Mouse (Mus musculus) retina, postnatal 1 day (tissue): Measurements from ENCODE around the gene Unc13a.
A peak's percentile ranks its signal among the peaks of the same experiment; 100 is the strongest.

Experiments
- DNase-seq: peaks from one replicate; pipeline ENCODE4 v3.0.0-alpha.2; 2012

Gene Unc13a

DNA sequence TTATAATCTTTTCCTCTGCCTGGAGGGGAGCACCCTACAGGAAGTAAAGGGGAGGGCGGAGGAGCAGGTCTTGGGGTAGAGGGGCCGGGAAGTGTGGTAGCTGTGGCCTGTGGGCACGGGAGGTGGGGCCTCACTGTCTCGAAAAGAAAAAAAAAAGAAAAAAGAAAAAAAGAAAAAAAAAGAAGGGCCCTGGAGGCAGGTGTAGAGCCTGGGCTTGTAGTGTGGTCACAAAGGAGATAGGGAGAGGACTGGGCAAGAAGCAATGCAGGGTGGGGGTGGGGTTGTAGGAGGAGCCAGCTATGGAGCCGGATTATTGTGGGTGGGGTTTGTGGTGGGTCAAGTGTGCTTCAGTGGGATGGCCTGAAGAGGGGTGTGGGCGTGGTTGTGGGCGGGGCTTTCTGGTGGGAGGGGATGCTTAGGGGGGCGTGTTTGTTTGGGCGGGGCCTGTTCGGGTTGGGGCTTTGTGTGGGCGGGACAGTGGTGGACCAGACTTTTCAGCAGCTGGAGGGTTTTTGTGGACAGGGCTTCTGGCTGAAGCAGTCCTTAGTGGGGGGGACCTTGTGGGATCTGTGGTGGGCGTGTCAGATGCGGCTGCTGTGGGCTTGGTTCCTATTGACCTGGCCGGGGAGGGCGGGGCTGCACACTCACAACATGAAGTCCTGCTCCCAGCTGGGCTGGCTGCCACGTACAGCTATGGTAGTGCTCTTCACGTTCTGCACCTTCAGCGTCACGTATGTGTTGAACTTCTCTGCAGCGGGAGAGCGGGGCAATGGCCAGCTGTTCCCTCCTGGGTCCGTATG, 6.0 kb downstream of the Unc13a start:
- DNase-seq: peak; percentile 86

DNA sequence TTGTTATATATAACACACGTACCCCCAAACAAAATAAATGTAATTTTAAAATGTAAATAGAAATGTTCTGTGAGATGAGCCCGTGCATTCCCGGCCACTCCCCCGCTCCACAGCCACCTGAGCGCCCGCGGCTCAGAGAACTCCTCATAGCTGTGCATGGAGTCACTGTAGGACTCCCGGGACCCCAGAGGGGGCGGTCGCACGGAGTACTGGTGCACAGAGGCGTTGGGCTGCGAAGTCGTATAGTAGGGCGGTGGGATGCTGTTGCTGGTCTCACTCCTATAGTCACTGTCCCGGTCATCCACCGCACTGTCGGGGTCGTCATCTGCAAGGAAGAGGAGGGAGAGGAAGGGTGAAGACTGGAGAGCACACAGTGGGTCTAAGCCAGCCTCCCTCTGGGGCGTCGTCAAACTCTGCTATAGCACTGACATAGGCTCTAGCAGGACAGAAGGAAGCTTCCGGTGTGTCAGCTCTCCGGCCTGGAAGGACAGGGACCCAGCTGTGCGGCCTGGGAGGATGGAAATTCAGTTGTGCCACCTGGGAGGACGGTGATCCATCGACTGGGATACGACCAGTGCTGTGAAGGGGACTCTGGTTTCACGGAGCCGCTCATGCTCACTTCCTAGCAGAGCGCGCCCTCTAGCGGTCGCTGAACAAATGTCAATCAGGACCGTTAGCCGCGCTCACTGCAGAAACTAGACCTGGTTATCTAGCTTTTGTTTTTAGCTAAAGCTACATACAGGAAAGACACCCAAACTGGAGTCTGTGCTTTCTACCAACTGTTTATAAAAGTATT, 11.0 kb downstream of the Unc13a start:
- peak; percentile 90 for DNase-seq

DNA sequence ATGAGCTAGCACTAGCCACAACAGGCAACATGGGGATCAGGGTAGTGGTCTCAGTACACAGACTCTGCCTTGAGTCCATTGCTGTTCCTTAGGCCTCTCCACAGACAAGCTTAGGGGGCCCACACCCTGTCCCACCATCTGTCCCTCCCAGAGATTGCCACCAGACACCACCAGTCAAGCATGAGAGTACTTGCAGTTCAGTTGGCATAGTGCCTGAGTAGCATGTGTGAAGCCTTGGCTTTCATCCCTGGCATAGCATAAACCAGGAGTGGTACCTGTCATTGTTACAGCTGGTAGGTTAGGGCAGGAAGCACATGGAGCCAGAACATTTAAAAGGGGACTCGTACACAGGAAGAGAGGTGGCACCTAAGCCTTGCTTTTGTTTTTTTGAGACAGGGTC, 11.8 kb downstream of the Unc13a start:
- DNase-seq: peak; percentile 57

DNA sequence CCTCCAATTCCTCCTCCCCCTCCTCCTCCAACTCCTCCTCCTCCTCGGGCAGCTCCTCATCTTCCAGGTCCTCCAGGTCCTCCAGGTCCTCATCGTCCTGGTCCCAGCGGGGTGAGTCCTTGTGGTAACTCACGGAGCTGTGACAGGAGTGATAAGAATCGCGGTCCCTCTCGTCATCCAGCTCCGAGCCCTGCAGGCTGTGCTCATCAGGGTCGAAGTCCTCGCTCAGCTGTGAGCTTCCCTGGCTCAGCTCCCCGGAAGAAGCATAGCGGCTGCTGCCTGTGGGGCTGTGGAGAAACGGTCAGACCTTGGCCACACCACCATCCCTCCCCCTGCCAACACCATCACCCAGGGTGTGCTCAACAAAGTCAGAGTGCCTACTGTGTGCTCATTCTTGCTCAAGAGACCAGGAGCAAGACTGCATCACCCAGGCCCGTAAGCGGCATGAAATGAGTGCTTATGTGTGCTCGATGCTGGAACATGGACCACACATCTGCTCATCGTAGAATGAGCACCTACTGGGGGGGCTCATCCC, 13.0 kb downstream of the Unc13a start:
- peak; percentile 19 for DNase-seq

DNA sequence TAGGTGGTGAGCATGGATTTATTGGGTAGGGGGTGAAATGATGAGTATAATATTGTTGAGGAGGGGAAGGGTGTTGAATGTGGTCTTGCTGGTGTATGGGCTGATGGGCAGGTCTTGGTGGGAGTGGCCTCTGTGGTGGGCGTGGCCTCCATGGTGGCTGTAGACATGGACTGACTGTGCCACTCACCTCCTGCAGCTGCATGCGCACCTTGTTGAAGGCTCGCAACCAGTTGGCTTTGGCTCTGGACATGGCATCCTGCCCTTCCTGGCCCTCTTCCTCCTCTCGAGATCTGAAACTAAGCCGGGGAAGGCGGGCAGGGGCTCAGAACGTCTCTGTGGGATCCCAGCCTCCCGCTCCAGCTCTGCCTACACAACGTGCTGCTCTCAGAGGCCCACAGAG, 13.7 kb downstream of the Unc13a start:
- no peak for DNase-seq

DNA sequence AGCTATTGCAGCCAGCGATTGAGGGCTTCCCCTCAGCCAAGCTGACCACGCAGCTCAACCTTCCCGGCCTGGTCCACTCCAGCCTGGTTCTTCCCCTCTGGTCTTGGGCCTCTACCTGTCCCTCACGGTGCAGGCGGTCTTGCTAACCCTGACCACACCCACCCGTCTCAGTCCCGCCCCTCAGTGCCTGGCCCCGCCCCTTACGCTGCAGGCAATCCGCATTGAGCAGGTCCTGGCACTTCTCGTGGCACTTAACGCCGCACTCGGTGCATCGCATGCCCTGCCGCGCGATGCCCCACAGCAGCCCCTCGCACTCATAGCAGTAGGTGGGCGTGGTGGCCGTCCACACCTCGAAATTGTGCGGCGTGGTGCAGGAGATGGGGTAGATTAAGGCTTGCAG, 17.0 kb downstream of the Unc13a start:
- DNase-seq: peak; percentile 59

DNA sequence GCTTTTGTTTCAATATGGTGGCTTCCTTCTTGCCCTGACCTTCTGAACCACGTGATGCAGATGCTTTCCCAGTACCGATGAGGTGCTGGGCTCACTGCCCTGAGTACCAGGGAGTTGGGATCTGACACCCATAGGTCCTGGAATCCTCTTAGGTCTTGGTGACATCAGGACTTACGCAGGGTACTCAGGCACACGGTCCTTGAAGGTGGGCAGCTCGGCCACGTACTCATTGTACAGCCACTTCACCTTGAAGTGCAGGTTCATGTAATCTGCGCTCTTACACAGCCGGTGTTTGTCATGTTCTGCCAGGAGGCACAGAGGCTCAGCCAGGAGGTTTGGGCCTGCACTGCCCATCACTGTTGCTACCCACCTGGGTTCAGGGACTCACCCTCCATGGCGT, 26.0 kb downstream of the Unc13a start:
- DNase-seq: no peak

DNA sequence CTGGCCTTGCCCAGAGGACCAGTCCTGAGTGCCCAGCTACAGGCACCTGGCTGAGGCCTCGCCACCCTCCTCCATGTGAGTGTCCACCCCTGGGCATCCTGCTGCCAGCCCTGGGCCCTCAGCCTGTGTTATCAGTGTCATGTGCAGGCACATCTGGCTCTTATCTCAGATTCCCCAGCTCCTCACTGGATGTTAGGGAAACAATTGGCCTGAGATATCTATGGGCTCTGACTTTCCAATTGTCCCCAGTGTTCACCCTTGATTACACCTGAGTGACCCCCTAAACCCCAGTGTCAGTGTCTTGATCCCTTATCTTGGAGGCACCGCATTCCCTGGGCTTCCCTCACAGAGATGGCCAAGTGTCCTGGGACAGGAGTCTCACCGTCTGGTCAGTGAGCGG, 32.2 kb downstream of the Unc13a start:
- no peak for DNase-seq

DNA sequence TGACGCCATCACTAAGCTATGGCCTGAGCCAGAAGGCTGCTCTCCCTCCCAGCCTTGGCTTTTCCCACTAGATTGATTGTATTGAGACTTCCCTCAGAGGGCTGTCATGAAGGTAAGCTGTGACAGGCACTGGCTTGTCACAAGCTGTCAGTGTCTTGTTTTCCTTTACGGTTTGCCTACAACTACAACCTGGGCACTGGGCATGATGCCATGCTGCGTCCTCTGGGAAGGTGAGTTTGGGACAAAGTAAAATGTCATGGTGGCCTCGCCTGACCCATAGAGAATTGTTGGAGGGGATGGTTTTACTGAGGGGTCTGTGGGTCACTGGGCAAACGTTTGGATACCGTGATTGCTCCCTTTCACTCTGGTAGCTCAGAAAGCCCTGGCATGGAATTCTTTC, 33.2 kb downstream of the Unc13a start:
- DNase-seq: no peak

DNA sequence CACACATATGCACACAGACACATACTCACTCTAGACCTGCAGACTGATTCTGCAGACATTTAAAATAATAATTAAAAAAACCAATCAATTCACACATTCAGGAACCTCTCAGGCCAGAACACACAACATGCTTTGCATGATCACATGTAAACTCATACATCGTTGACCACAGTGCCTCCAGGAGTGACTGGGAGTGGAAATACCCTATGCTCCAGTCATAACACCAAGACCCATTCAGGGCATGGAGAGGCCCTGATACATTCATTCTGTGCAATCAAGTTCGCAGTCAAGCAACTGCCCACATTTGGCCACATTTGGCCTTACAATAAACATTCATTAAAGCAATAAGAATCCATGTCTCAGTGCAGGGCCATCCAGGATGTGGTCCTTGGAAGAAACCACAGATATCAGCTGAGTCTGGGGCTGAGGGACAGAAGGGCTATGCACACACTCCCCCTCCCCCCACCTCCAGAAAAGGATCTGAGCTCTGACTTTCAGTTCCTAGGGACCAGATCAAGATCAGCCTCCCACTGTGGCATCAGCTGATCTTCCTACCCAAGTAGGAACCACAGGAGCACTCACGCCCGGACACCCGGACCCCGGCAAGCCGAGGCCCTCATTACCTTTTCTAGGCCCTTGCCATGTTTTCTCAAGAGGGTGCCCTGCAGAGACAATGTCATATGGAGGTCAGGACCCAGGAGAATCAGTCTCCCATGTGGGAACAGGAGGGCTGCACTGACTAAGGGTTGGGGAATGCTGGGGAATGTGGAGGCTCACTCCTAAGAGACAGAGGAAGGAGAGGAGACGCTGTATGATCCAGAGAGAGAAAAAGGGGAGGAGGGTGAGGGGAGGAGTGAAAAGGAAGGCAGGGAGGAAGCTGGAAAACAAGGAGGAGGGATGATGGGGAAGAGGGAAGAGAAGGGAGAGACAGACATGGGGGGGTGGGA, 34.1 kb downstream of the Unc13a start:
- DNase-seq: no peak

DNA sequence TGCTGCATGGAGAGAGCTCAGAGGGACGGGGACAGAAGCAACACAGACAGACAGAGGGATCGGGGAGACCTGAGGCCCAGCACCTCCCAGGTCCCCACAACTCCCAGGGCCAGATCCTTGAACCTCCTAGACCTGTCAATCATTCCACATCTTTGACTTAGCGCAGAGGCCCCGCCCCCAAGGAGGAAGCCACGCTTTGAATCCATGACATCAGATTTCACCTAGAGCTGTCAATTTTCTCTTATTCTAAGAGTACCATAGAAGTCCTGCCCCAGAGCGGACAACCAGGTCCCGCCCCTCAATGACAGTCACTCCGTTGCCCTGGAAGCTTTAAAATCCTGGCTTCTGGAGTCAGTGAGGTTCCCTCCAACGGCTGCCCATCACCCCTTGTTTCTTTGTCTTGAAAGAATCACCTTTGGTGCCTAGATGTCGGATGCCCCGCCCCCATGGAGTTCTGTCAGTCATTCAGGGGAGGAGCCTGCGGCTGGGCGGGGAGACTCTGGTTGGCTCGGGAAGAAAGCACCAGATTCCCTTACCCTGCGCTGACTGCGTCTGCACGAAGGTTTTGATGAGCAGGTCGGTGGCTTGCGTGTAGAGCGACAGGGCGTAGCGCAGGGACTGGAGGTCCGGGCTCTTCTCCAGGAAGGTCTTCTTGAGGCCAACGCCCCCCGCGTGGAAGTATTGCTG, 37.4 kb downstream of the Unc13a start:
- peak; percentile 81 for DNase-seq

DNA sequence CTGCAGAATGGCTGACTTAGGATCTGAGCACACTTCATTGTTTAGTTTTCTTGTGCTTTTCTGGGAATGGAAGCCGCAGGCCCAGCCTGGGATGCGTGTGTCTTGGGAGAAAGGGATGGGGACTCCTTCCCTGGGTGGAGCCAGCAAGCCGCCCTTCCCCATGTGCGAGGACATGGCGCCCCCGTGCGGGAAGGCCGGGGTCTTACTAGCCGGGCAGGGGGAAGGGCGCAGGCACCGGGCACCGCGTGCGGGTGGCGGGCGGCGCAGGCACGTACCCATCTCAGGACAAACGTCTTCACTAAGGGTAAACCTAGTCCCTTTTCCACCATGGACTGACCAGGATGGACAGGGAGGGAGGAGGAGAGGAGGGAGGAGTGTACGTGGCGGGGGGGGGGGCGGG, 38.4 kb downstream of the Unc13a start:
- DNase-seq: peak; percentile 49

DNA sequence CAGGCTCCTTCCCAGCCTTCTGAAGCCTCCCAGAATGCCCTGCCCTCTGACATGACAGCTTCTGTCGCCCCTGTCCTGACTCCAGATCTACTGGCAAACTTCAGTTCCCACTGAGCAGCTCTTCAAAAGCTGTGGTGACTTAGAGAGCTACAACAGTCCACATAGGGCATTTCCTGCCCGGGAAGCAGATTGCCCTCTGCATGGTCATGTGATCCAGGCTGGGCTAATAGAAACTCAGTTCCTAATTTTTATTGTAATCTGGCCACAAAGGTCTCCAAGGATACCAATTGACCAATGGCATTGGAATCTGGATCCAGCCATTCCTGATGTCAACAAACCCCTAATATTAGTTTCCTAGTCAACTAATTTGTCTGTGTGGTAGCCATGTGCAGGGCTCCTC, 39.7 kb downstream of the Unc13a start:
- DNase-seq: no peak

DNA sequence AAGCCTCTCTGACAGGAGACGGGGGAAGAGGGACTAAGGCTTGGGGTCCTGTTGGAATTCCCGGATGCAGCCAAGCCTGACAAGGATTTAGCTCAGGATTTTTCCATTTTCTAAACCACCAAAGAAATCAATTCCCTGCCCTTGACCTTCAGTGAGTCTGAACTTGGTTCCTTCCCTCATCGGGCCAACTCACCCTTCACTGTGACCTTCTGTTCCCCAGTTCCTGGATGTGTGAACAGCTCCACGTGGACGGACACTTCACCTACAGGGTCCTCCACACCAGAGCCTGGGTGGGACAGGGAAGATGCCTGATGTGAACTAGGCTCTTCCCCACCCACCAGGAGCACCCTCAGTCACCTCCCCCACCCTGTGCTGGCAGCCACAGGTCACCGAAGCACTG, 40.8 kb downstream of the Unc13a start:
- no peak for DNase-seq

DNA sequence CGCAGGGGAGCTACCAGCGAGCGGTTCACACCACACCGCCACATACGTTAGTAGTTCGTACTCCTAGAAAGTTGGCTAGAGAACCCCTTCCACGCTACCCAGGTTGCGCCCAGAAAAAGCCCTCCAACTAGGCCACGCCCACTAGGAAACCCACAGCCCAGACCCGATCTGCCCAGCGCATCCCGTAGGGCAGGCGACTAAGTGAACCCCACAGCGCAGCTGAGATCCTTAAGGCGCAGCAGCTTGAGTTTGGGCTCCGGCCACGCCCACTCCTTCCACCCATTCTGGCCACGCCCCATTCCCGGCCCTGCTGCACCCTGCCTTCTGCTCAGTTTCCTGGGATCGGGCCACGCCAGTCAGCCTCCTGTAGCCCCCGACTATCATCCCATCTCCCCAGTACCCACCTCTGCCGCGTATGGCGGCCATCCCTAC, 41.8 kb downstream of the Unc13a start:
- peak; percentile 57 for DNase-seq

DNA sequence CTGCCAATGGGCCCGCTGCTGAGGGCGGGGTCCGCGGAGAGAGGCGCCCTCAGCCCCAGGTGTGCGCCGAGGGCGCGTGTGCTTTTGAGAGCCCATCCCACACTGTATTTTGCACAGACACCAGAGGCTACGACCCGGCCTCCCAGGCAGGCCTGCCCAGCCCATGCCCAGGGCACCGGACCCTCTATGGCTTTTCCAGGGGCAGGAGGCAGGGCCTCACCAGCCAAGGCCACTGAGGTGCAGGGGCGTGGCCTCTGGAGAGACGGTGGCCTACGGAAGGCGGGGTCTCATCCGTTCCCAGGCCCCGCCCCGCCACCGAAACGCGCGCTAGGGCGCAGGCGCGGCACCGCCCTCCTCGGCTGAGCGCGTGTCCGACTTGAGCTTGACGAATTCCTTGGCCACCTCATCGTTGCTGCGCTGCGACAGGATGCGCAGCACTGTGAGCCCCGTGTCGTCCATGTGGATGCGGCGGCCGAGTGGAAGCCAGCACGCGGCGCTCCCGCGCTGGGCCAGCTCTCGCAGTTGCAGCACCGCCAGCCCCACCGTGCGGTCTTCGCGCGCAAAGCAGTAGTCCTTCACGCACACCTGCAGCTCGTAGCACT, 42.4 kb downstream of the Unc13a start:
- DNase-seq: peak; percentile 94

DNA sequence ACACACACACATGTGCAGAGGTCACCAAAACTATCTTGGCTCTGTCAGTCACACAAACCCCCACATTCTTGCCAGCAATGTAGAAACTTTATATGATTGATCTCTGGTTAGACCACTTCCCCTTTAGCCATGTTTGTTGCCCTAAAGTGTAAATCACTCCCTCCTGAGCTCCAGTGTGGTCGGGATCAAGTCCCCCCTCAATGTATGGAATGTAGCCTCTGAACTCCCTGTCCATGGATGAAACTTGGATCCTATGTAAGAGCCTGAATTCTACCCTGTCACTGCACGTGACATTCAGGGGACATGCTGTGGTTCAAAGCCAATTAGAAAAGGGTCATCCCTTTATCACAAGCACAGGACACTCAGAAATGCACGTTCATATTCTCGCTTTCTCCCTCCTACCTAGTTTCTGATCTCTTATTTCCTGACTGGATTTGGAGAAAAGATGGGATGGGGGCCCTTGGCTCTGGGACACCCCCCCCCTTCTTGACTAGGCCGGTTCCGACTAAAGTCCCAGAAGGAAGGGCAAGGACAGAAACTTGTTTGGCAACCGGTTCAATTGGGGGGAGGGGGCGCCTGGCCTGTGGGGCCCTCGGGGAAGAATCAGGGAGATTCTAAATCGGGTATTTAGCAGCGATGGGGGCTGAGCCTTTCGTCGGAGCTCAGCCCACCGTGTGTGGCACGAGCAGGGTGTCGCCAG, 43.0 kb downstream of the Unc13a start:
- DNase-seq: no peak

DNA sequence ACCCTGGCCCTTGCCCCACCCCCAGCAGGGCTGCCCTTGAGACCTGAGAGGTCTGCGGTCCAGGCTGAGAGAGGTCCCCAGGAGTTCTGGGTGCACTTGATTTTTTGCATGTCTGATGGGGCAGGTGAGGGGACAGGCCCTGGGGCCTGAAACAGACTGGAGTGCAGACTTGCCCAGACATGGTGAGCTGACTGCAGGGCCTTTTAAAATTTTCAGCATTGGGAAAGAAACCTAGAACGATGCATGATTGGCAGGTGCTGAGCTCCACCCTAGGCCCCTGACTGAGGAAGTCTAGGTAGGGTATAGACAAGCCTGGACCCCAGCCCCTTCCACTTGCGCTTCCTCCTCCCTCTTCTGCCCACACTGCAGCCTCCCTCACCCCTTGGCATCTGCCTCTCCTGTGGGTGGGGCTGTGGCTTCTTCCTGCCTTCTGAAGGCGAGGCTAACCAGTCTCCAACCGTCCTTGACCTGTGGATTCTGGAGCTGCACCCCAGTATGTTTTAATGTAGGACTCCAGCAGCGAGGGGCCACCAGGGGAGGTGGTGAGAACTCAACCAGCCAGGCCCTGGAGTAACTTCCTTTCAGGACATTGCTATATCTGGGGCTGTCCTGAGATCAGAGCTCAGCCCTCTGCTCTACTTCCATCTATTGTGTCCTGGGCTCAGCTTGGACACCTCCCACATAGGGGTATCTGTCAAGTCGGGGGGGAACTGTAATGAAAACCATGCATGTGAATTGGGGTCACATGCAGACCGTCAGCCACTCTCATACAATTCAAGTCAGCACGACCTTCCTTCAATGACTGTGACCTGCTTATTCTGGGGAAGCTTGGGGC, 44.1 kb downstream of the Unc13a start:
- DNase-seq: no peak

DNA sequence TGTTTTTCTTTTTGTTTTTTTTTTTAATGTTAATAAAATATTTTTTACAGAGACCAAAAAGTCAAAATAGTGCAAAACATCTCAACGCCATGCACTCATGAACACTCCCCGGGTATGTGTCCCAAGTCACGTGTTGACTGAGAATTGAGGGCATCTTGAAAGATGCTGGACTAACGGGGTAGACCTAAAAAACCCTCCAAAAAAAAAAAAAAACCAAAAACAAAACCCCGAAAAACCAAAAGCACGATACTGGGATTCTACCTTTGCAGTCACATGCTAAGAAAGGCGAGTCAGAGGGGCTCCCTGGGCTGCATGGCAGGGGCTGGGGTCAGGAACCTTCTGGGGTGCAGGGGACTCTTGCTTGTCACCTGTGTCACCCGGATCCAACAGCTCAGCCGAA, 44.8 kb downstream of the Unc13a start:
- DNase-seq: no peak

DNA sequence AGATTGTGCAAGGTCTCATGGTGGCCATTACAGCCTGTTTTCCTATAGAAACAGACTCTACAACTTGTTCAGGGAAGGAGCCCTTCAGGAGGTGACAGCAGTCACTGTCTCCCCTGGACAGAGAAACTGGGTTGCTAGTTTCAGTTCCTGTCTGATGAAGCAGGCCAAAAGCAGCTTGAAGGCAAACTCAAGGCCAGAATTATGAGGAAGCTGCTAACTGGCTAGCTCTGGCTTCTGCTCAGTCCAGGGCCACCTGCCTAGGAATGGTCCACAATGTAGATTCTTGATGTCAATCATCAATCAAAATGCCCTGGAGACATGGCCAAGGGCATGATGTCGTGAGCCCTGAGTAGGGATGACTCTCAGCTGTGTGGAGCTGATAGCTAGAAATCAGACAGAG, 46.5 kb downstream of the Unc13a start:
- no peak for DNase-seq
